9 mouse cellular contexts compared by ENCODE assay signal in genomic region chr9:60119846-60120245, GRCm38 (mm10).
DNase-seq lines count a peak whose midpoint lies in the region; ATAC-seq lines count a peak whose summit lies in the region.
"Had no signal": no experiment of that assay in that cellular context is flagged by ENCODE, and none has a peak within 500 bp of the region (broad histone marks: within the 10 kb centered on the region; RNA-seq: fewer than 3 reads in every experiment).

No protein-coding gene starts in this region.

- ATAC-seq in hindbrain, embryonic 13.5 days (ENCODE audit: low FRiP score), result no peak
- no peak for ATAC-seq in hindbrain, embryonic 11.5 days (ENCODE audit: low FRiP score)

- peak overlapping the region; percentile 13; the same call in 1 of the 2 replicates for H3K27ac ChIP-seq in hindbrain, embryonic 13.5 days
- no peak overlapping the region for H3K27ac ChIP-seq in hindbrain, embryonic 11.5 days (ENCODE audit: low read depth, low read length)
- peak overlapping the region; percentile 38 for H3K27ac ChIP-seq in limb, embryonic 10.5 days

- no peaks in the 10 kb centered on the region for H3K9me3 ChIP-seq in hindbrain, embryonic 13.5 days
- no peaks in the 10 kb centered on the region for H3K9me3 ChIP-seq in hindbrain, embryonic 11.5 days (ENCODE audit: control insufficient read depth, low read length)
- no peaks in the 10 kb centered on the region for H3K9me3 ChIP-seq in limb, embryonic 10.5 days (replicated peaks)

- DNase-seq in hindbrain, embryonic 11.5 days (ENCODE audit: low spot score), result no peak
- peak; percentile 14 for DNase-seq in urinary bladder, postnatal 25 days (ENCODE audit: low spot score)
- DNase-seq in urinary bladder, postnatal 10 days (ENCODE audit: low spot score), result no peak
- DNase-seq in limb, embryonic 10.5 days (ENCODE audit: low spot score), result no peak
- no peak for DNase-seq in thymus, adult 18-20 months
- DNase-seq in spleen, postnatal 4 days (ENCODE audit: low spot score in 2 of 2), result no peak
- no peak for DNase-seq in cerebellum, adult 18-20 months
- DNase-seq: cerebellum, adult 11 months had no signal

- H3K4me1 ChIP-seq in hindbrain, embryonic 13.5 days (replicated peaks), result peaks cover 35% of the 10 kb centered on the region
- H3K4me1 ChIP-seq in hindbrain, embryonic 11.5 days (replicated peaks; ENCODE audit: control insufficient read depth, insufficient read depth, low read length), result no peaks in the 10 kb centered on the region
- H3K4me1 ChIP-seq in limb, embryonic 10.5 days, result peaks cover 27% of the 10 kb centered on the region

- H3K36me3 ChIP-seq in hindbrain, embryonic 13.5 days, result no peaks in the 10 kb centered on the region
- no peaks in the 10 kb centered on the region for H3K36me3 ChIP-seq in hindbrain, embryonic 11.5 days (ENCODE audit: control insufficient read depth, insufficient read depth, low read length)
- H3K36me3 ChIP-seq in limb, embryonic 10.5 days, result no peaks in the 10 kb centered on the region

- no peak overlapping the region for H3K4me3 ChIP-seq in hindbrain, embryonic 13.5 days
- no peak overlapping the region for H3K4me3 ChIP-seq in hindbrain, embryonic 11.5 days (ENCODE audit: low read depth, low read length)
- H3K4me3 ChIP-seq in limb, embryonic 10.5 days, result no peak overlapping the region

- H3K9ac ChIP-seq in hindbrain, embryonic 13.5 days, result no peak overlapping the region
- H3K9ac ChIP-seq in hindbrain, embryonic 11.5 days (ENCODE audit: low read depth, low read length), result no peak overlapping the region

- no peak overlapping the region for H3K4me2 ChIP-seq in hindbrain, embryonic 13.5 days
- H3K4me2 ChIP-seq in hindbrain, embryonic 11.5 days (replicated peaks; ENCODE audit: low read depth, low read length), result no peak overlapping the region

- H3K27me3 ChIP-seq in hindbrain, embryonic 13.5 days, result no peaks in the 10 kb centered on the region
- H3K27me3 ChIP-seq in hindbrain, embryonic 11.5 days (ENCODE audit: control insufficient read depth, insufficient read depth, low read length), result no peaks in the 10 kb centered on the region
- H3K27me3 ChIP-seq in limb, embryonic 10.5 days (ENCODE audit: low read depth, poor library complexity, severe bottlenecking), result no peaks in the 10 kb centered on the region

- WGBS in hindbrain, embryonic 13.5 days, result 53% methylated on average over 7 of the region's 7 CpGs
- WGBS in hindbrain, embryonic 11.5 days, result 60% methylated on average over 7 of the region's 7 CpGs
- WGBS in limb, embryonic 10.5 days, result 61% methylated on average over 7 of the region's 7 CpGs
